Mouse (Mus musculus): ENCODE measurements around the gene Syt12.
A peak's percentile ranks its signal among the peaks of the same experiment; 100 is the strongest.

- peak; percentile 96 for TF ChIP-seq CTCF (IDR thresholded peaks at IDR 0.05)
- TF ChIP-seq EP300 (IDR thresholded peaks at IDR 0.05): peak; percentile 91
Measured at GRCm38 (mm10) chr19:4497263-4497973, 20.2 kb upstream of the Syt12 start.
